Mouse (Mus musculus): ENCODE results near the gene Wdr35. TPM values are rescaled to one million over a fixed set of nuclear protein-coding genes. Genes with fewer than 3 reads are reported as not detected.

Wdr35 gene
- polyA plus RNA-seq, 1 experiment from 2014 or later = 1.4 TPM

GRCm38 (mm10) chr12:9040686-9041085 lies 67.0 kb downstream of the Wdr35 start:
- TF ChIP-seq CTCF (IDR thresholded peaks at IDR 0.05; ENCODE audit: low read depth) = no peak
- no peak for TF ChIP-seq EP300 (IDR thresholded peaks at IDR 0.05; ENCODE audit: low read depth)
- Histone ChIP-seq H3K9me3 (ENCODE audit: low read length) (no peaks in the 10 kb centered on the region), H3K9ac (replicated peaks) (no peak overlapping the region), H3K4me2 (ENCODE audit: low read depth, low read length) (no peak overlapping the region), H3K4me3 (ENCODE audit: low read depth, low read length) (no peak overlapping the region), H3K4me1 (ENCODE audit: insufficient read depth) (no peaks in the 10 kb centered on the region), H3K27ac (ENCODE audit: low read depth) (no peak overlapping the region), H3K27me3 (ENCODE audit: insufficient read depth, low read length) (no peaks in the 10 kb centered on the region), H3K36me3 (replicated peaks; ENCODE audit: insufficient read depth, low read length) (peaks cover 8% of the 10 kb centered on the region; the same call in 1 of the 2 replicates)
- DNase-seq (no peak), ATAC-seq (no peak)
- WGBS (ENCODE audit: insufficient replicate concordance) = 72% methylated on average over 7 of the region's 7 CpGs

GRCm38 (mm10) chr12:9042316-9042715 lies 68.6 kb downstream of the Wdr35 start:
- no peaks in the 10 kb centered on the region for H3K27me3 ChIP-seq (ENCODE audit: insufficient read depth, low read length)
- DNase-seq (no peak), ATAC-seq (no peak)
- H3K9ac ChIP-seq (replicated peaks) = no peak overlapping the region
- 81% methylated on average over 5 of the region's 5 CpGs for WGBS (ENCODE audit: insufficient replicate concordance)
- no peak overlapping the region for H3K27ac ChIP-seq (ENCODE audit: low read depth)
- no peaks in the 10 kb centered on the region for H3K9me3 ChIP-seq (ENCODE audit: low read length)
- H3K4me3 ChIP-seq (ENCODE audit: low read depth, low read length) = no peak overlapping the region
- H3K4me2 ChIP-seq (ENCODE audit: low read depth, low read length) = no peak overlapping the region
- no peaks in the 10 kb centered on the region for H3K4me1 ChIP-seq (ENCODE audit: insufficient read depth)
- peaks cover 8% of the 10 kb centered on the region; the same call in 1 of the 2 replicates for H3K36me3 ChIP-seq (replicated peaks; ENCODE audit: insufficient read depth, low read length)
- TF ChIP-seq CTCF (IDR thresholded peaks at IDR 0.05; ENCODE audit: low read depth) (no peak), EP300 (IDR thresholded peaks at IDR 0.05; ENCODE audit: low read depth) (no peak)

GRCm38 (mm10) chr12:9042759-9043158 lies 69.1 kb downstream of the Wdr35 start:
- no peak overlapping the region for H3K9ac ChIP-seq (replicated peaks)
- H3K4me3 ChIP-seq (ENCODE audit: low read depth, low read length) = no peak overlapping the region
- no peak for TF ChIP-seq EP300 (IDR thresholded peaks at IDR 0.05; ENCODE audit: low read depth)
- H3K9me3 ChIP-seq (ENCODE audit: low read length) = no peaks in the 10 kb centered on the region
- ATAC-seq (no peak), DNase-seq (no peak)
- no peaks in the 10 kb centered on the region for H3K27me3 ChIP-seq (ENCODE audit: insufficient read depth, low read length)
- WGBS (ENCODE audit: insufficient replicate concordance) = 86% methylated on average over 3 of the region's 3 CpGs
- H3K36me3 ChIP-seq (replicated peaks; ENCODE audit: insufficient read depth, low read length) = peaks cover 8% of the 10 kb centered on the region; the same call in 1 of the 2 replicates
- H3K27ac ChIP-seq (ENCODE audit: low read depth) = no peak overlapping the region
- H3K4me2 ChIP-seq (ENCODE audit: low read depth, low read length) = no peak overlapping the region
- no peaks in the 10 kb centered on the region for H3K4me1 ChIP-seq (ENCODE audit: insufficient read depth)

- ATAC-seq (no peak), DNase-seq (no peak)
- H3K27ac ChIP-seq (ENCODE audit: low read depth) = no peak overlapping the region
- peaks cover 8% of the 10 kb centered on the region; the same call in 1 of the 2 replicates for H3K36me3 ChIP-seq (replicated peaks; ENCODE audit: insufficient read depth, low read length)
- H3K9ac ChIP-seq (replicated peaks) = no peak overlapping the region
- H3K4me3 ChIP-seq (ENCODE audit: low read depth, low read length) = no peak overlapping the region
- no peaks in the 10 kb centered on the region for H3K9me3 ChIP-seq (ENCODE audit: low read length)
- WGBS (ENCODE audit: insufficient replicate concordance) = 79% methylated on average over 7 of the region's 7 CpGs
- TF ChIP-seq EP300 (IDR thresholded peaks at IDR 0.05; ENCODE audit: low read depth) = no peak
- TF ChIP-seq CTCF (IDR thresholded peaks at IDR 0.05; ENCODE audit: low read depth) = no peak
- no peaks in the 10 kb centered on the region for H3K4me1 ChIP-seq (ENCODE audit: insufficient read depth)
- no peak overlapping the region for H3K4me2 ChIP-seq (ENCODE audit: low read depth, low read length)
- H3K27me3 ChIP-seq (ENCODE audit: insufficient read depth, low read length) = no peaks in the 10 kb centered on the region
Measured at GRCm38 (mm10) chr12:9044666-9045065, 71.0 kb downstream of the Wdr35 start.

- no peak for TF ChIP-seq EP300 (IDR thresholded peaks at IDR 0.05; ENCODE audit: low read depth)
- TF ChIP-seq CTCF (IDR thresholded peaks at IDR 0.05; ENCODE audit: low read depth) = no peak
- H3K4me3 ChIP-seq (ENCODE audit: low read depth, low read length) = no peak overlapping the region
- ATAC-seq = no peak
- no peak overlapping the region for H3K9ac ChIP-seq (replicated peaks)
- peaks cover 7% of the 10 kb centered on the region; the same call in 1 of the 2 replicates for H3K36me3 ChIP-seq (replicated peaks; ENCODE audit: insufficient read depth, low read length)
- H3K27ac ChIP-seq (ENCODE audit: low read depth) = no peak overlapping the region
- H3K27me3 ChIP-seq (ENCODE audit: insufficient read depth, low read length) = no peaks in the 10 kb centered on the region
- H3K4me1 ChIP-seq (ENCODE audit: insufficient read depth) = no peaks in the 10 kb centered on the region
- no peaks in the 10 kb centered on the region for H3K9me3 ChIP-seq (ENCODE audit: low read length)
- WGBS (ENCODE audit: insufficient replicate concordance) = 77% methylated on average over 4 of the region's 4 CpGs
- no peak overlapping the region for H3K4me2 ChIP-seq (ENCODE audit: low read depth, low read length)
- DNase-seq = no peak
Measured at GRCm38 (mm10) chr12:9046674-9047073, 73.0 kb downstream of the Wdr35 start.

GRCm38 (mm10) chr12:9048090-9048489 lies 74.4 kb downstream of the Wdr35 start:
- Histone ChIP-seq H3K36me3 (replicated peaks; ENCODE audit: insufficient read depth, low read length) (no peaks in the 10 kb centered on the region), H3K27me3 (ENCODE audit: insufficient read depth, low read length) (no peaks in the 10 kb centered on the region), H3K9ac (replicated peaks) (no peak overlapping the region), H3K9me3 (ENCODE audit: low read length) (no peaks in the 10 kb centered on the region), H3K4me3 (ENCODE audit: low read depth, low read length) (no peak overlapping the region), H3K4me1 (ENCODE audit: insufficient read depth) (no peaks in the 10 kb centered on the region), H3K27ac (ENCODE audit: low read depth) (no peak overlapping the region), H3K4me2 (ENCODE audit: low read depth, low read length) (no peak overlapping the region)
- ATAC-seq (no peak), DNase-seq (no peak)
- no peak for TF ChIP-seq EP300 (IDR thresholded peaks at IDR 0.05; ENCODE audit: low read depth)
- TF ChIP-seq CTCF (IDR thresholded peaks at IDR 0.05; ENCODE audit: low read depth) = no peak
- WGBS (ENCODE audit: insufficient replicate concordance) = 55% methylated on average over 8 of the region's 8 CpGs

- Histone ChIP-seq H3K9ac (replicated peaks) (no peak overlapping the region), H3K9me3 (ENCODE audit: low read length) (no peaks in the 10 kb centered on the region), H3K4me3 (ENCODE audit: low read depth, low read length) (no peak overlapping the region), H3K4me2 (ENCODE audit: low read depth, low read length) (no peak overlapping the region), H3K36me3 (replicated peaks; ENCODE audit: insufficient read depth, low read length) (no peaks in the 10 kb centered on the region), H3K4me1 (ENCODE audit: insufficient read depth) (no peaks in the 10 kb centered on the region), H3K27ac (ENCODE audit: low read depth) (no peak overlapping the region), H3K27me3 (ENCODE audit: insufficient read depth, low read length) (no peaks in the 10 kb centered on the region)
- TF ChIP-seq EP300 (IDR thresholded peaks at IDR 0.05; ENCODE audit: low read depth) = no peak
- TF ChIP-seq CTCF (IDR thresholded peaks at IDR 0.05; ENCODE audit: low read depth) = no peak
- no peak for DNase-seq
- WGBS (ENCODE audit: insufficient replicate concordance) = 12% methylated on average over 6 of the region's 6 CpGs
- no peak for ATAC-seq
Measured at GRCm38 (mm10) chr12:9050824-9051223, 77.1 kb downstream of the Wdr35 start.
